Mouse (Mus musculus): ENCODE results near the gene Cela3b. TPM values are rescaled to one million over a fixed set of nuclear protein-coding genes. Genes with fewer than 3 reads are reported as not detected.
"Not testable (repeated sequence)": the region's sequence is repeated elsewhere in the genome, so short reads cannot be mapped to it uniquely, and the experiment has no call there.

Gene Cela3b
- polyA plus RNA-seq, 1 experiment from 2014 or later = not detected

DNA sequence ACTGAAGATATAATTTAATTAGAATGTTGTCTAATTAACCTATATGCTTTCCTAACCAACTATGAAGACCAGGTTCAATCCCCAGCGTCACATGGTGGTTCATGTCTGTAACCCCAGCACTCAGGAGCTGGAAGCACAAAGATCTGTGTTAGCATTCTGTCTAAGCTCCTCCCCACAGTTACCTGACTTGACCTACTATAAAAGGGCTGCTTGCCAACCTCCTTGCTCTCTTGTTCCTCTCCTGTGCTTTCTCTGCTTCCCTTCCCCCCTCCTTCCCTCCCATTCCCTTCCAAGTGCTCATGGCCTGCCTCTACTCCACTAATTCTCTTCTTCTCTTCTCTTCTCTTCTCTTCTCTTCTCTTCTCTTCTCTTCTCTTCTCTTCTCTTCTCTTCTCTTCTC lies 15.4 kb downstream of the Cela3b start:
- Histone ChIP-seq H3K36me3 (ENCODE audit: control insufficient read depth, insufficient read depth, low read length) (no peaks in the 10 kb centered on the region), H3K9ac (ENCODE audit: low read depth, low read length) (no peak overlapping the region), H3K4me3 (ENCODE audit: low read depth, low read length) (no peak overlapping the region), H3K27ac (ENCODE audit: low read depth, low read length) (no peak overlapping the region), H3K4me1 (replicated peaks; ENCODE audit: control insufficient read depth, insufficient read depth, low read length) (no peaks in the 10 kb centered on the region), H3K9me3 (ENCODE audit: control insufficient read depth, low read length) (no peaks in the 10 kb centered on the region), H3K27me3 (replicated peaks; ENCODE audit: control insufficient read depth, insufficient read depth, low read length) (no peaks in the 10 kb centered on the region), H3K4me2 (no peak overlapping the region)
- WGBS = 54% methylated on average over 1 of the region's 1 CpGs
- ATAC-seq (replicated peaks; ENCODE audit: low FRiP score) (no peak), DNase-seq (ENCODE audit: low spot score) (no peak)

DNA sequence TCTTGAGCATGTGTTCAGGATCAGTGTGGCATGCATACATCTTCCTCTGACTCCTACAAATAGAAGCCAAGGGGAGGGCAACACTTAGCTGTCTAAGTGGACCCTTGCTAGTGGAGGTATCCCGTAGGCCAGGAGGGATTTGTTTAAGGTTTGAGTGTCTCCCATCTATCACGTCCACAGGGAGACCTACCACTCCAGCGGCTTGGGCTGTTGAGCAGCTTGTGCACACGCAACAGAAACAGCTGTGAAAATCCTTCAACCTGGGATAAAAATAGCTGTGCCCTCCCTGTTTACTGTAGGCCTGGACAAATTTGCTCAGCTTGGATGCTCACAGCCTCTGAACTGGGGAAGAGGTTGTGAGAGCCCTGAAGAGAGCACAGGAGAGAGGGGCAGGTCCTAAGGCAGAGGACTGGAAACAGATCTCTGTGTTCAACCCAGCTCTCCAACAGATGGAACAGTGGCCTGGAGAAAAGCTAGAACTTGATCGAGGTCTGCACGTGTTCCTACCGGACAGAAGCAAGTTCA lies 18.1 kb downstream of the Cela3b start:
- not testable (repeated sequence) for H3K27ac ChIP-seq (ENCODE audit: low read depth, low read length); DNase-seq (ENCODE audit: low spot score); H3K4me1 ChIP-seq (replicated peaks; ENCODE audit: control insufficient read depth, insufficient read depth, low read length); H3K9me3 ChIP-seq (ENCODE audit: control insufficient read depth, low read length); H3K4me3 ChIP-seq (ENCODE audit: low read depth, low read length); H3K27me3 ChIP-seq (replicated peaks; ENCODE audit: control insufficient read depth, insufficient read depth, low read length); ATAC-seq (replicated peaks; ENCODE audit: low FRiP score); H3K4me2 ChIP-seq; H3K36me3 ChIP-seq (ENCODE audit: control insufficient read depth, insufficient read depth, low read length); H3K9ac ChIP-seq (ENCODE audit: low read depth, low read length)
- 75% methylated on average over 7 of the region's 7 CpGs for WGBS

DNA sequence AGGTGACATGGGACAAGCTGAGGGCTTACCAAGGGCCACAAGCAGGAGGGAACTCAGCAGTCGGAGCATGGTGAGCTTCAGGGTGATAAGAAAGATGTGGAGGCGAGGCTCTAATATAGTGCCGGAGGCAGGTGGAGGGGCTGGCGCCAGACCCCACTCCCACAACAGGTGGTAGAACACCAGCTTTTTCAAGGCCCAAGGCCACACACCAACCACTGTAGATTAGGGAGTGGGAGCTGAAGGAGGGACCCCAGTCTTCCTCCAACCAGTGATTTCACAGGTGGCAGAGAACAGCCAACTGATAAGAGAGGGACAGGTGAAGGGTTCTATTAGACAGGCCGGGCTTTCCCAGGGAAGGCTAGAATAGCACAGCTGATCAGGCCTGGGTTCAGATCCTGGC lies 20.6 kb downstream of the Cela3b start, which contains the start of gene Cela3a:
Gene Cela3a (minus strand): TSS at position 101 of the 400 bp plus-strand sequence.
- no peak for ATAC-seq (replicated peaks; ENCODE audit: low FRiP score)
- no peaks in the 10 kb centered on the region for H3K9me3 ChIP-seq (ENCODE audit: control insufficient read depth, low read length)
- no peaks in the 10 kb centered on the region for H3K36me3 ChIP-seq (ENCODE audit: control insufficient read depth, insufficient read depth, low read length)
- DNase-seq (ENCODE audit: low spot score) = no peak
- no peaks in the 10 kb centered on the region for H3K27me3 ChIP-seq (replicated peaks; ENCODE audit: control insufficient read depth, insufficient read depth, low read length)
- H3K27ac ChIP-seq (ENCODE audit: low read depth, low read length) = no peak within 1 kb of the TSS
- H3K9ac ChIP-seq (ENCODE audit: low read depth, low read length) = no peak within 1 kb of the TSS
- H3K4me1 ChIP-seq (replicated peaks; ENCODE audit: control insufficient read depth, insufficient read depth, low read length) = no peaks in the 10 kb centered on the region
- H3K4me3 ChIP-seq (ENCODE audit: low read depth, low read length) = no peak within 1 kb of the TSS
- WGBS = 77% methylated on average over 5 of the region's 5 CpGs
- no peak within 1 kb of the TSS for H3K4me2 ChIP-seq

DNA sequence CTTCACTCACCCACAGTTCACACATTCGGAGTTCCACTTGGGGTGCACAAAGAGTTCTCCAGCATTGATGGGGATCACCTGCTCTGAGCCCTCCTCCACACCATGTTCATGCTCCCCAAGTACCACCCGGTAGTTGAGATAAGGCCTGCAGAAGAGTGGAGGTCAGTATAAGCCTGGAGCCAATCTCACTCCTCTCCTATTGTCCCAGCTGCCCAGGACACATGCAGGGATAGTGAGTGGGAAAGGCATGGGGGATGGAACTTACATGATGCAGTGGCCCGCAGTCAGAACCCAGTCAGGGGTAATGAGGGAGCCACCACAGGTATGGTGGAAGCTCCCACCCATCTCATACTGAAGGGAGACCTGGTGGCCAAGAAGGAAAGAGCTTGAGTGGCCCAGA lies 24.8 kb downstream of the Cela3b start:
- no peak overlapping the region for H3K4me3 ChIP-seq (ENCODE audit: low read depth, low read length)
- H3K36me3 ChIP-seq (ENCODE audit: control insufficient read depth, insufficient read depth, low read length) = no peaks in the 10 kb centered on the region
- ATAC-seq (replicated peaks; ENCODE audit: low FRiP score) (no peak), DNase-seq (ENCODE audit: low spot score) (no peak)
- no peak overlapping the region for H3K4me2 ChIP-seq
- H3K9ac ChIP-seq (ENCODE audit: low read depth, low read length) = no peak overlapping the region
- H3K9me3 ChIP-seq (ENCODE audit: control insufficient read depth, low read length) = no peaks in the 10 kb centered on the region
- H3K27ac ChIP-seq (ENCODE audit: low read depth, low read length) = no peak overlapping the region
- 77% methylated on average over 3 of the region's 3 CpGs for WGBS
- H3K4me1 ChIP-seq (replicated peaks; ENCODE audit: control insufficient read depth, insufficient read depth, low read length) = no peaks in the 10 kb centered on the region
- H3K27me3 ChIP-seq (replicated peaks; ENCODE audit: control insufficient read depth, insufficient read depth, low read length) = no peaks in the 10 kb centered on the region

DNA sequence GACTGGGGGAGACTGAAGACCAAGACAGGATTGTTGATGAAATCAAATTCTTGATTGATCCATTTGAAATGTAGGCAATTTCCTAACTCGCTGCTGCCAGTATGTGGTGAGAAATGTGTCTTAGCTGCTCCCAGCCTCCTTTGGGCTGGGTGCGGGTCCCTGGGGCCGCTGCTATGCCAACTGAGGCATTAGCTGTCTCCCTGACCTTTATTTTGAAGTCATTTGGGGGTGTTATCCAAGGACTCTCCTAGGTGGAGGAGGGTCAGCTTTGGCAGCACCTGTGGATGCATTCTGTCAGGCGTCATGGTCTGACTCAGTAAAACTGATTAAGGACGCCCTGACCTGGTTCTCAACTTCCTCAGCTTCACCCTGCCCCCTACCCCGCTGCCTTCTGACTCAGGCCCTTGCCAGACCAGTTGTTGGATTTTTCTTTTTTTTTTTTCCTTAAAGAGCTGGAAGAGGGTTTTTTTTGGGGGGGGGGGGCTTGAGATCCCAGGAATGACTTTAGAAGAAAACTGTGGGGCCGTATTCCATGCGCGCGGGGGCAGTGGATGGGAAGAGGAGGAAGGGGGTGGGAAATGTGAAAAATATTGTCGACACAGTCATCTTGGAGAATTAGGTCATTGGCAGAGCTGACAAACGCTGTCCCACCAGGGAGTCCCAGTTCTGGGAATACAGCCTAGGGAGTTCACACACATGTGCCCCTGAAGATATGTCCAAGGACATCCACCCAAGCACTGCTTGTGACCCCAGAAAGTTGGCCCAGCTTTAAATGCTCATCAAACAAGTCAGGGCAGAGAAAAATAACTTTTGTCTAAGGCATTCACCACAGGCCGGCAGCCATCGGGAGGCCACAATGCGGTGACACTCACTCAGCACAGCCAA lies 33.5 kb downstream of the Cela3b start:
- H3K27me3 ChIP-seq (replicated peaks; ENCODE audit: control insufficient read depth, insufficient read depth, low read length) = no peaks in the 10 kb centered on the region
- H3K9ac ChIP-seq (ENCODE audit: low read depth, low read length) = no peak overlapping the region
- H3K4me3 ChIP-seq (ENCODE audit: low read depth, low read length) = no peak overlapping the region
- WGBS = 73% methylated on average over 15 of the region's 15 CpGs
- no peak for DNase-seq (ENCODE audit: low spot score)
- ATAC-seq (replicated peaks; ENCODE audit: low FRiP score) = no peak
- H3K4me1 ChIP-seq (replicated peaks; ENCODE audit: control insufficient read depth, insufficient read depth, low read length) = no peaks in the 10 kb centered on the region
- no peak overlapping the region for H3K4me2 ChIP-seq
- no peak overlapping the region for H3K27ac ChIP-seq (ENCODE audit: low read depth, low read length)
- H3K36me3 ChIP-seq (ENCODE audit: control insufficient read depth, insufficient read depth, low read length) = no peaks in the 10 kb centered on the region
- no peaks in the 10 kb centered on the region for H3K9me3 ChIP-seq (ENCODE audit: control insufficient read depth, low read length)

DNA sequence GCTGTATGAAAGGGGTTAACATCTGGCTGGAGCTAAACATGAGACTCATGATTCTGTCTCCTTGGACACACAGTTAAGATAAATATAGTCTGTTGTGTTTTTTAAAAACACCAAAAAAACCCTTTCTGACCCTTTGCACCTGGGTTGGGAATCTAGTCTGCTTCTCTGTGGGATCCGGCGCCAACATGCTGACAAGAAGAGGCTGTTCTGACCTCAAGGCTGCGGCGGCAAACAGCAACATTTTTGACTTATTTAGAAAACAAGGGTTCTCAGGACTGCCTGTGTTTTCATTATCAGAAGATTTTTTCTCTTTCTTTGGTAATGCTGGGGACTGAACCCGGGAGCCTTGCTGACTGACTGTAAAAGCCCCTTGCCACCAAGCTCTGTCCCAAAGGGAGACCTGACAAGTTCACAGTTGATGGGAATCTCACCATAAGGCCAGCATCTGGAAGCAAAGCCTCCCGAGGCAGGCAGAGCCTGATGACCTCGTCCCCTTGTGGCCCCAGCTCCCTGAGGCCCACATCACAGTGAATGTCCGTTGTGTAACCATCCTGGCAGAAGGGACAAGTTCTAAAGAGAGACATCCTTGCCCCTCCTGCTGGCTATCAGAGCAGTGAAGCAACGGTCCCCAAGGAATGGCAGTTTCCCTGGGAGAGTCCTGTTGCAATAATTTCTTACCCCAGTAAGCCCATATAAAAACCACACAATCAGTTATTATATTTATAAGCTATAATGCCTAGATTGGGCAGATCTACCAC lies 36.8 kb downstream of the Cela3b start:
- Histone ChIP-seq H3K4me2 (no peak overlapping the region), H3K27ac (ENCODE audit: low read depth, low read length) (no peak overlapping the region), H3K4me1 (replicated peaks; ENCODE audit: control insufficient read depth, insufficient read depth, low read length) (peaks cover 5% of the 10 kb centered on the region), H3K36me3 (ENCODE audit: control insufficient read depth, insufficient read depth, low read length) (peaks cover 3% of the 10 kb centered on the region; the same call in 1 of the 2 replicates), H3K4me3 (ENCODE audit: low read depth, low read length) (no peak overlapping the region), H3K27me3 (replicated peaks; ENCODE audit: control insufficient read depth, insufficient read depth, low read length) (no peaks in the 10 kb centered on the region), H3K9me3 (ENCODE audit: control insufficient read depth, low read length) (no peaks in the 10 kb centered on the region), H3K9ac (ENCODE audit: low read depth, low read length) (no peak overlapping the region)
- ATAC-seq (replicated peaks; ENCODE audit: low FRiP score) (no peak), DNase-seq (ENCODE audit: low spot score) (no peak)
- WGBS = 66% methylated on average over 9 of the region's 9 CpGs

DNA sequence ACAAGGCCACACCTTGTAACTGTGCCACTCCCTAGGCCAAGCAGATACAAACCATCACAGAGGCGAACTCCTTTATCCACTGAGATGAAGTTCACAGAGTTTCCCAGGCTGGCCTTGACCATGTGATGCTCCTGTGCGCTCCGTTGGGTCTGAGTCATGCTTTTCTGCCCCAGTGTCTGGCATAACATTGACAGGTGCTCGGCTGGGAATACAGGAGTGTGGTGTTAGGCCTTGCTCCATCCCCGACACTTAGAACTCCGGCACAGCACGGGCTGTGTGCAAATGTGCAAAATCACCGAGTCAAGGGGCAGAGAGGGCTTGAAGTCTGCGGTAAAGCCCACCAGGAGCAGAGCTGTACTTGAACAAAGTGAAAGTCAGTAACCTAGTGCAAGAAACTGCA lies 37.5 kb downstream of the Cela3b start:
- H3K4me1 ChIP-seq (replicated peaks; ENCODE audit: control insufficient read depth, insufficient read depth, low read length) = peaks cover 5% of the 10 kb centered on the region
- no peak for DNase-seq (ENCODE audit: low spot score)
- WGBS = 83% methylated on average over 9 of the region's 9 CpGs
- H3K36me3 ChIP-seq (ENCODE audit: control insufficient read depth, insufficient read depth, low read length) = peaks cover 3% of the 10 kb centered on the region; the same call in 1 of the 2 replicates
- H3K9me3 ChIP-seq (ENCODE audit: control insufficient read depth, low read length) = no peaks in the 10 kb centered on the region
- H3K27ac ChIP-seq (ENCODE audit: low read depth, low read length) = no peak overlapping the region
- no peak overlapping the region for H3K4me2 ChIP-seq
- no peak for ATAC-seq (replicated peaks; ENCODE audit: low FRiP score)
- no peak overlapping the region for H3K4me3 ChIP-seq (ENCODE audit: low read depth, low read length)
- no peaks in the 10 kb centered on the region for H3K27me3 ChIP-seq (replicated peaks; ENCODE audit: control insufficient read depth, insufficient read depth, low read length)
- H3K9ac ChIP-seq (ENCODE audit: low read depth, low read length) = no peak overlapping the region

DNA sequence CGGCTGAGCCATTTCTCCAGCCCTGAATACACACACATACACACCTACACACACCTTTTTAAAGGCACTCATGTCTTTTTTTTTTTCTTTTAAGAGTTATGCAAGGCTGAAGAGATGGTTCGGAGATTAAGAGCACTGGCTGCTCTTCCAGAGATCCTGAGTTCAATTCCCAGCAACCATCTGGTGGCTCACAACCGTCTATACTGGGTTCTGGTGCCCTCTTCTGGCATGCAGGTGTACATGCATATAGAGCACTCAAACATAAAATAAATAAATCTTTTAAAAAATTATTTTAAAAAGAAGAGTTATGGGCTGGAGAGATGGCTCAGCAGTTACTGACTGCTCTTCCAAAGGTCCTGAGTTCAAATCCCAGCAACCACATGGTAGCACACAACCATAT lies 39.1 kb downstream of the Cela3b start:
- Histone ChIP-seq H3K4me1 (replicated peaks; ENCODE audit: control insufficient read depth, insufficient read depth, low read length) (peaks cover 5% of the 10 kb centered on the region), H3K4me2 (no peak overlapping the region), H3K9ac (ENCODE audit: low read depth, low read length) (no peak overlapping the region), H3K27ac (ENCODE audit: low read depth, low read length) (no peak overlapping the region), H3K36me3 (ENCODE audit: control insufficient read depth, insufficient read depth, low read length) (peaks cover 3% of the 10 kb centered on the region; the same call in 1 of the 2 replicates), H3K4me3 (ENCODE audit: low read depth, low read length) (no peak overlapping the region), H3K27me3 (replicated peaks; ENCODE audit: control insufficient read depth, insufficient read depth, low read length) (no peaks in the 10 kb centered on the region), H3K9me3 (ENCODE audit: control insufficient read depth, low read length) (no peaks in the 10 kb centered on the region)
- DNase-seq (ENCODE audit: low spot score) (no peak), ATAC-seq (replicated peaks; ENCODE audit: low FRiP score) (no peak)
- 90% methylated on average over 3 of the region's 3 CpGs for WGBS

Measured in liver, embryonic 11.5 days (tissue).